Mouse (Mus musculus): ENCODE results near the gene Mgat4a.

The Mgat4a gene

GRCm38 (mm10) chr1:37495104-37495503, 45.7 kb downstream of the Mgat4a start:
- DNase-seq = no peak

GRCm38 (mm10) chr1:37491672-37492071, 49.1 kb downstream of the Mgat4a start:
- peak; percentile 97 for DNase-seq

- DNase-seq = no peak
Measured at GRCm38 (mm10) chr1:37490691-37491212, 50.1 kb downstream of the Mgat4a start.

- no peak for DNase-seq
Measured at GRCm38 (mm10) chr1:37488531-37488930, 52.3 kb downstream of the Mgat4a start.

- no peak for DNase-seq
Measured at GRCm38 (mm10) chr1:37486994-37487393, 53.8 kb downstream of the Mgat4a start.

GRCm38 (mm10) chr1:37486439-37486838, 54.4 kb downstream of the Mgat4a start:
- no peak for DNase-seq

GRCm38 (mm10) chr1:37484612-37485011, 56.2 kb downstream of the Mgat4a start:
- no peak for DNase-seq

- DNase-seq = no peak
Measured at GRCm38 (mm10) chr1:37481331-37481730, 59.5 kb downstream of the Mgat4a start.

- DNase-seq = no peak
Measured at GRCm38 (mm10) chr1:37480731-37481130, 60.1 kb downstream of the Mgat4a start.

GRCm38 (mm10) chr1:37479759-37480158, 61.1 kb downstream of the Mgat4a start:
- no peak for DNase-seq

- no peak for DNase-seq
Measured at GRCm38 (mm10) chr1:37479074-37479473, 61.7 kb downstream of the Mgat4a start.

GRCm38 (mm10) chr1:37478416-37478815, 62.4 kb downstream of the Mgat4a start:
- DNase-seq = peak; percentile 92

GRCm38 (mm10) chr1:37477928-37478327, 62.9 kb downstream of the Mgat4a start:
- DNase-seq = peak; percentile 93

GRCm38 (mm10) chr1:37477250-37477649, 63.6 kb downstream of the Mgat4a start:
- DNase-seq = no peak

GRCm38 (mm10) chr1:37475312-37475711, 65.5 kb downstream of the Mgat4a start:
- DNase-seq = no peak

GRCm38 (mm10) chr1:37474634-37475190, 66.1 kb downstream of the Mgat4a start:
- DNase-seq = no peak

GRCm38 (mm10) chr1:37474046-37474445, 66.8 kb downstream of the Mgat4a start:
- peak; percentile 90 for DNase-seq

- DNase-seq = no peak
Measured at GRCm38 (mm10) chr1:37473251-37473650, 67.6 kb downstream of the Mgat4a start.

GRCm38 (mm10) chr1:37471179-37472148, 69.4 kb downstream of the Mgat4a start:
- DNase-seq = no peak

GRCm38 (mm10) chr1:37469007-37469406, 71.8 kb downstream of the Mgat4a start:
- no peak for DNase-seq

GRCm38 (mm10) chr1:37467806-37468205, 73.0 kb downstream of the Mgat4a start:
- no peak for DNase-seq

GRCm38 (mm10) chr1:37466322-37466995, 74.4 kb downstream of the Mgat4a start:
- DNase-seq = no peak

- DNase-seq = no peak
Measured at GRCm38 (mm10) chr1:37464878-37465452, 75.9 kb downstream of the Mgat4a start.

All from heart, adult 11 months (tissue).